Mouse (Mus musculus): Measurements from ENCODE around the gene Acta1. TPM values are rescaled to one million over a fixed set of nuclear protein-coding genes. Genes with fewer than 3 reads are reported as not detected.

The Acta1 gene
- total and polyA plus RNA-seq, 2 experiments from 2014 or later: 149 to 491 TPM

DNA sequence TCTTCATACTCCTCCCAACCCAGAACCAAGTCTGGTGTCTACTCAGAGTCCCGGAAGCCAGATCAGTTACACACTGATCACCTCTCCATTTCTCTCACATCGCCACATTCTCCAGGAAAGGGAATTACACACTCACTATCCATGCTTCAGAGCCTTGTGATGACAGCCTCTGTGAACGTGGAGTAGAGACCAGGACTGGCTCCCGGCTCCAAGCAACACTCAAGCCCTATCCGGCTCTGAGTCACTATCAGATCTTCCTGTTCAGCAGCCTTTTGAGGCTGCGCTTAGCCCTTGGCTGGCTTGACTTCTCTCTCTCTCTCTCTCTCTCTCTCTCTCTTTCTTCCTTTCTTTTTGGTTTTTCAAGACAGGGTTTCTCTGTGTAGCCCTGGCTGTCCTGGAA, 21.2 kb downstream of the Acta1 start:
- Histone ChIP-seq H3K36me3 (replicated peaks; ENCODE audit: control insufficient read depth, insufficient read depth, low read length) (no peaks in the 10 kb centered on the region), H3K4me2 (ENCODE audit: low read depth, low read length) (no peak overlapping the region), H3K9ac (replicated peaks; ENCODE audit: low read depth, low read length) (no peak overlapping the region), H3K27me3 (ENCODE audit: control insufficient read depth, insufficient read depth, low read length) (no peaks in the 10 kb centered on the region), H3K4me1 (ENCODE audit: control insufficient read depth, insufficient read depth) (no peaks in the 10 kb centered on the region), H3K4me3 (ENCODE audit: low read depth, low read length) (no peak overlapping the region), H3K9me3 (replicated peaks; ENCODE audit: control insufficient read depth, low read length) (no peaks in the 10 kb centered on the region), H3K27ac (ENCODE audit: low read depth) (no peak overlapping the region)
- TF ChIP-seq CTCF (IDR thresholded peaks at IDR 0.05; ENCODE audit: low read depth) (no peak), EP300 (IDR thresholded peaks at IDR 0.05; ENCODE audit: low read depth) (no peak)
- DNase-seq (ENCODE audit: low spot score): no peak
- ATAC-seq (ENCODE audit: insufficient read depth, low read depth): peak; percentile 30; the same call in 1 of the 2 replicates
- 39% methylated on average over 6 of the region's 6 CpGs for WGBS

DNA sequence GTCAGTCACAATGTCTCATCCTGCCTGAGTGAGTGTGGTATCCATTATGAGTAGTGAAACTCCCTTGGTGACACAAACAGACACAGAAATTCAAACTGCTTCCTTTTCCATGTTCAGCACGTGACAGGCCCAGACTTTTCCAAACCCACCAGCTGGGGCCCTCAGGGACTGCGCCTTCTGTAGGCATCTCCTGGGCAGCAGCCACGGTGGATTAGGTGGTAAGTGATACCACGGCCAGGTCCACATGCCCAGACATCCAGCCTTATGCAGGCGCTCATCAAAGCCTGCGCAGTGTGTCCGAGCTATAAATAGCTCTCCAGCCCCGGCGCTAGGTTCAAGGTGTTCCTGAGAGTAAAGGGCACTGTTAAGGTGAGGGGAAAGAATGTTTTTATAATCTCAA, 22.5 kb downstream of the Acta1 start:
- Histone ChIP-seq H3K36me3 (replicated peaks; ENCODE audit: control insufficient read depth, insufficient read depth, low read length) (no peaks in the 10 kb centered on the region), H3K9me3 (replicated peaks; ENCODE audit: control insufficient read depth, low read length) (no peaks in the 10 kb centered on the region), H3K27me3 (ENCODE audit: control insufficient read depth, insufficient read depth, low read length) (no peaks in the 10 kb centered on the region), H3K4me2 (ENCODE audit: low read depth, low read length) (no peak overlapping the region), H3K9ac (replicated peaks; ENCODE audit: low read depth, low read length) (no peak overlapping the region), H3K4me3 (ENCODE audit: low read depth, low read length) (no peak overlapping the region), H3K4me1 (ENCODE audit: control insufficient read depth, insufficient read depth) (no peaks in the 10 kb centered on the region), H3K27ac (ENCODE audit: low read depth) (no peak overlapping the region)
- ATAC-seq (ENCODE audit: insufficient read depth, low read depth): peak; percentile 58; the same call in 1 of the 2 replicates
- TF ChIP-seq CTCF (IDR thresholded peaks at IDR 0.05; ENCODE audit: low read depth) (no peak), EP300 (IDR thresholded peaks at IDR 0.05; ENCODE audit: low read depth) (no peak)
- 34% methylated on average over 9 of the region's 9 CpGs for WGBS
- peak; percentile 20 for DNase-seq (ENCODE audit: low spot score)

DNA sequence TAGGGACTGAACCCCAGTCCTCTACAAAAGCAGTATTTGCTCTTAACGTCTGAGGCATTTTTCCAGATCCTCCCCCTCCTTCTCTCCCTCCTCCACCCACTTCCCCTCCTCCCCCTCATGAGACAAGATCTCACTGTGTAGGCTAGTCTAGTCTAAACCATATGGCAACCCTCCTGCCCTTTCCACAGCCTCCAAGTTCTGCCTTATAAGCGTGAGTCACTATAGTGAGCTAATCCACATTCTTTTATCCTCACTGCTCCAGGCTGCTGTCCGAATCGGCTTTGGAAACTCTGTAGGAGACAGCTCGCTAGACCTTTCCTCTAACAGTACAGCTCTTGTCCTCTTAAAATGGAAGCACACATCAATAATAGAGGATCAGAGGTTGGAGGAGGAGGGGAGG, 27.6 kb downstream of the Acta1 start:
- DNase-seq (ENCODE audit: low spot score) (peak; percentile 10), ATAC-seq (ENCODE audit: insufficient read depth, low read depth) (no peak)
- Histone ChIP-seq H3K27ac (ENCODE audit: low read depth) (no peak overlapping the region), H3K9me3 (replicated peaks; ENCODE audit: control insufficient read depth, low read length) (no peaks in the 10 kb centered on the region), H3K9ac (replicated peaks; ENCODE audit: low read depth, low read length) (no peak overlapping the region), H3K27me3 (ENCODE audit: control insufficient read depth, insufficient read depth, low read length) (0 out of 2 replicates have a peak, but pooled peaks cover 3% of the 10 kb centered on the region), H3K4me3 (ENCODE audit: low read depth, low read length) (no peak overlapping the region), H3K4me1 (ENCODE audit: control insufficient read depth, insufficient read depth) (no peaks in the 10 kb centered on the region; the same call in 1 of the 2 replicates), H3K36me3 (replicated peaks; ENCODE audit: control insufficient read depth, insufficient read depth, low read length) (no peaks in the 10 kb centered on the region), H3K4me2 (ENCODE audit: low read depth, low read length) (no peak overlapping the region)
- WGBS: 20% methylated on average over 5 of the region's 5 CpGs
- TF ChIP-seq EP300 (IDR thresholded peaks at IDR 0.05; ENCODE audit: low read depth) (no peak), CTCF (IDR thresholded peaks at IDR 0.05; ENCODE audit: low read depth) (no peak)

DNA sequence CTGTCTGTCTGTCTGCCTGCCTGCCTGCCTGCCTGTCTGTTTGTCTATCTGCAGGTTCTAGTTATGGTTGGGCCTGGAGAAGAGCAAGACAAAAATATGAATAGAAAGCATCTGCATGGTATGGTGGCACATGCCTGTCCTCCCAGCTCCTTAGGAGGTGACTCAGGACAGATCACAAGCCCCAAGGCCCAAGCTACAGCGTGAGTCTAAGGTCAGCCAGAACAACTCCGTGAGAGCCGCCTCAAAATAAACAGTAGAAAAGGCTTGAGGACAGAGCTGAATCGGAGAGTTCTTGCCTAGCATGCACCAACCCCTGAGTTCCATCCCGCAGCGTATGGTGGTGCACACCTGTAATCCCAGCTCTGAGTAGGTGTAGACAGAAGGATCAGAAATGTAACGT, 28.8 kb downstream of the Acta1 start:
- ATAC-seq (ENCODE audit: insufficient read depth, low read depth): no peak

DNA sequence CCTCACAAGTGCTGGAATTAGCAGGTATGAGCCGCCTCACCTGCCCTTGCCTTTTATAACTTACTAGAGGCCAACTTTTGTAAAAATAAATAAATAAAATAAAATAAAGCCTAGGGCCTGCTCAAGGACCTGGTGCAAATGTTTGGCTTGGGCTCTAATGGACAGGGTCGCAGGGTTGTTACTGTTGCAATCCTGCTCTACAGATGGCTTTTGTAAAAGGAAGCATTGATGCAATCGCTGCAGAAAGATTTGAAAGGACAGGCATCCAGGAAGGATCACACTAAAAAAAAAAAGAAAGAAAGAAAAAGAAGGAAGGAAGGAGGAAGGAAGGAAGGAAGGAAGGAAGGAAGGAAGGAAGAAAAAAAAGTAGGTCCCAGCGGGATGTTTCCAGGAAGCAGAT, 34.2 kb downstream of the Acta1 start:
- H3K9me3 ChIP-seq (replicated peaks; ENCODE audit: control insufficient read depth, low read length): no peaks in the 10 kb centered on the region
- no peak overlapping the region for H3K27ac ChIP-seq (ENCODE audit: low read depth)
- H3K4me2 ChIP-seq (ENCODE audit: low read depth, low read length): no peak overlapping the region; the same call in 1 of the 2 replicates
- TF ChIP-seq EP300 (IDR thresholded peaks at IDR 0.05; ENCODE audit: low read depth): no peak
- TF ChIP-seq CTCF (IDR thresholded peaks at IDR 0.05; ENCODE audit: low read depth): no peak
- H3K27me3 ChIP-seq (ENCODE audit: control insufficient read depth, insufficient read depth, low read length): 0 out of 2 replicates have a peak, but pooled peaks cover 3% of the 10 kb centered on the region
- H3K36me3 ChIP-seq (replicated peaks; ENCODE audit: control insufficient read depth, insufficient read depth, low read length): no peaks in the 10 kb centered on the region
- H3K4me3 ChIP-seq (ENCODE audit: low read depth, low read length): no peak overlapping the region
- H3K4me1 ChIP-seq (ENCODE audit: control insufficient read depth, insufficient read depth): peaks cover 11% of the 10 kb centered on the region
- DNase-seq (ENCODE audit: low spot score) (no peak), ATAC-seq (ENCODE audit: insufficient read depth, low read depth) (no peak)
- H3K9ac ChIP-seq (replicated peaks; ENCODE audit: low read depth, low read length): no peak overlapping the region
- 69% methylated on average over 4 of the region's 4 CpGs for WGBS

More for the DNA sequence above, 28.8 kb downstream of the Acta1 start:
- H3K27me3 ChIP-seq (ENCODE audit: control insufficient read depth, insufficient read depth, low read length): 0 out of 2 replicates have a peak, but pooled peaks cover 3% of the 10 kb centered on the region
- no peaks in the 10 kb centered on the region for H3K36me3 ChIP-seq (replicated peaks; ENCODE audit: control insufficient read depth, insufficient read depth, low read length)
- no peak overlapping the region for H3K4me3 ChIP-seq (ENCODE audit: low read depth, low read length)
- no peak overlapping the region for H3K4me2 ChIP-seq (ENCODE audit: low read depth, low read length)
- no peak overlapping the region for H3K27ac ChIP-seq (ENCODE audit: low read depth)
- 69% methylated on average over 7 of the region's 7 CpGs for WGBS
- H3K9ac ChIP-seq (replicated peaks; ENCODE audit: low read depth, low read length): no peak overlapping the region
- H3K9me3 ChIP-seq (replicated peaks; ENCODE audit: control insufficient read depth, low read length): no peaks in the 10 kb centered on the region
- DNase-seq (ENCODE audit: low spot score): no peak
- no peak for TF ChIP-seq CTCF (IDR thresholded peaks at IDR 0.05; ENCODE audit: low read depth)
- H3K4me1 ChIP-seq (ENCODE audit: control insufficient read depth, insufficient read depth): no peaks in the 10 kb centered on the region; the same call in 1 of the 2 replicates

DNA sequence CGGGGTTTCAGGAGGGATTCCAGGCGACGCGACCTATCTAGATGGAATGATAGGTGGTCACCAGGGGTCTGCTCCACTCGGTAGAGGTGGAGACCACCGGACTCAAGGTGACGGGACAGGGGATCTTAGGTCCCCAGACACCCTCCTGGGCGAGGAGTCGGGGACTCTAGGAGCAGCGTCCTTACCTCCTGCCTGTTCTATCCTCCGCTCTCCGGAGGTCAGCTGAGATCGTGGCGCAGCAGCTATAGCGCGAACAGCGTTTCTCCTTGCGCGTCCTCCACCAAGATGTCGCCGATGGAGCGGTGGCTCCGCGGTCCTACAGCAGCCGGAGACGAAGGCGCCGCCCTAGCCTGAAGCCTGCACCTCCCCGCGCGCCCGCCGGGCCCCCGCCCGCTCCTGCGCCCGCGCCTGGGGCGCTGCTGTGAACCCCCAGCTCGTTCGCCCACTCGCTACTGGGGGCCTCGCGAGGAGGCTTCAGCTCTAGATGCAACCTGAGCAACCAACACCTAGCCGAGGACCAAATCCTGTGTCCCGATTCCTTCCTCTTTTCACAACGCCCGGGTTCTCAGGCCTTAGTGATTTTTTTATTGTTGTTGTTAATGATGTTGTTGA, 34.8 kb downstream of the Acta1 start, which contains the start of gene Ccsap:
TSS of gene Ccsap (minus strand) at position 562 of the 612 bp plus-strand sequence.
- peak within 1 kb of the TSS; percentile 64 for H3K4me3 ChIP-seq (ENCODE audit: low read depth, low read length)
- H3K9me3 ChIP-seq (replicated peaks; ENCODE audit: control insufficient read depth, low read length): no peaks in the 10 kb centered on the region
- no peak within 1 kb of the TSS for H3K27ac ChIP-seq (ENCODE audit: low read depth)
- peak; percentile 70 for ATAC-seq (ENCODE audit: insufficient read depth, low read depth)
- under 1% methylated on average over 48 of the region's 48 CpGs for WGBS
- H3K9ac ChIP-seq (replicated peaks; ENCODE audit: low read depth, low read length): peak within 1 kb of the TSS; percentile 58
- H3K36me3 ChIP-seq (replicated peaks; ENCODE audit: control insufficient read depth, insufficient read depth, low read length): no peaks in the 10 kb centered on the region
- H3K4me1 ChIP-seq (ENCODE audit: control insufficient read depth, insufficient read depth): peaks cover 11% of the 10 kb centered on the region
- DNase-seq (ENCODE audit: low spot score): peak; percentile 22
- H3K4me2 ChIP-seq (ENCODE audit: low read depth, low read length): peak within 1 kb of the TSS; percentile 75
- TF ChIP-seq CTCF (IDR thresholded peaks at IDR 0.05; ENCODE audit: low read depth) (no peak), EP300 (IDR thresholded peaks at IDR 0.05; ENCODE audit: low read depth) (no peak)
- H3K27me3 ChIP-seq (ENCODE audit: control insufficient read depth, insufficient read depth, low read length): 0 out of 2 replicates have a peak, but pooled peaks cover 3% of the 10 kb centered on the region

Measured in heart, postnatal 0 days (tissue).